ENCODE assay signal across 9 mouse cellular contexts in genomic region chr19:31531249-31531740, GRCm38 (mm10).
DNase-seq lines count a peak whose midpoint lies in the region; ATAC-seq and TF ChIP-seq lines count a peak whose summit lies in the region.
"Had no signal": no experiment of that assay in that cellular context is flagged by ENCODE, and none has a peak within 500 bp of the region (broad histone marks: within the 10 kb centered on the region; RNA-seq: fewer than 3 reads in every experiment).

No protein-coding gene starts in this region.

- ATAC-seq in neural tube, embryonic 11.5 days (ENCODE audit: insufficient read depth, low FRiP score, low TSS enrichment) = no peak

- no peaks in the 10 kb centered on the region for H3K4me1 ChIP-seq in neural tube, embryonic 11.5 days (ENCODE audit: control insufficient read depth, insufficient read depth, low read length)

- no peak overlapping the region for H3K4me2 ChIP-seq in neural tube, embryonic 11.5 days (ENCODE audit: low read depth)
- H3K4me2 ChIP-seq: midbrain, embryonic 12.5 days had no signal

- no peak for TF ChIP-seq POLR2A in brain, embryonic 14.5 days (IDR thresholded peaks at IDR 0.05; ENCODE audit: borderline replicate concordance, extremely low read depth, insufficient read depth, insufficient read length, poor library complexity, severe bottlenecking)

- H3K9ac ChIP-seq in neural tube, embryonic 11.5 days (ENCODE audit: low read length) = no peak overlapping the region
- H3K9ac ChIP-seq: midbrain, embryonic 12.5 days had no signal

- H3K27me3 ChIP-seq in neural tube, embryonic 11.5 days (ENCODE audit: control insufficient read depth, insufficient read depth, low read length) = no peaks in the 10 kb centered on the region
- H3K27me3 ChIP-seq: midbrain, embryonic 12.5 days had no signal

- 48% methylated on average over 7 of the region's 7 CpGs for WGBS in neural tube, embryonic 11.5 days

- H3K27ac ChIP-seq in neural tube, embryonic 11.5 days (ENCODE audit: low read depth, low read length) = no peak overlapping the region
- H3K27ac ChIP-seq: midbrain, embryonic 12.5 days had no signal

- TF ChIP-seq CTCF in brain, embryonic 14.5 days (IDR thresholded peaks at IDR 0.05; ENCODE audit: borderline replicate concordance, extremely low read depth, insufficient read depth, insufficient read length) = no peak

- no peak overlapping the region for H3K4me3 ChIP-seq in neural tube, embryonic 11.5 days (ENCODE audit: low read depth, low read length)
- H3K4me3 ChIP-seq: midbrain, embryonic 12.5 days had no signal

- H3K9me3 ChIP-seq in neural tube, embryonic 11.5 days (ENCODE audit: control insufficient read depth, low read length) = no peaks in the 10 kb centered on the region
- H3K9me3 ChIP-seq: midbrain, embryonic 12.5 days had no signal

- H3K36me3 ChIP-seq in neural tube, embryonic 11.5 days (ENCODE audit: control insufficient read depth, insufficient read depth, low read length) = no peaks in the 10 kb centered on the region
- H3K36me3 ChIP-seq: midbrain, embryonic 12.5 days had no signal

- peak; percentile 7 to 11 for DNase-seq in layer of hippocampus, postnatal 36 days
- no peak for DNase-seq in layer of hippocampus, adult 9-10 months (ENCODE audit: low spot score)
- DNase-seq in brain, embryonic 14.5 days (ENCODE audit: low read depth) = peak; percentile 29
- peak; percentile 36 for DNase-seq in kidney, adult 9 months
- DNase-seq in neural tube, embryonic 11.5 days (ENCODE audit: low spot score) = peak; percentile 28
- no peak for DNase-seq in ovary, postnatal 36 days (ENCODE audit: low spot score)
- no peak for DNase-seq in spleen, postnatal 10 days (ENCODE audit: low spot score in 2 of 2)
- DNase-seq in spleen, postnatal 36 days (ENCODE audit: low spot score in 2 of 2) = no peak

Comparison
In these comparisons a context has a peak if more than half of its experiments do, and no peak if none do; other contexts are left out.
1. DNase-seq: peak in layer of hippocampus, postnatal 36 days (2 of 2), brain, embryonic 14.5 days (single experiment), kidney, adult 9 months (single experiment) and neural tube, embryonic 11.5 days (single experiment); none in layer of hippocampus, adult 9-10 months (single experiment), ovary, postnatal 36 days (single experiment), spleen, postnatal 10 days (0 of 2) and spleen, postnatal 36 days (0 of 2).